Mouse (Mus musculus) MEL (cell line): ENCODE measurements around the gene Msx1. TPM values are rescaled to one million over a fixed set of nuclear protein-coding genes. Genes with fewer than 3 reads are reported as not detected.

Source experiments
- DNase-seq: peaks from one replicate; pipeline ENCODE4 v3.0.0; 2011; ENCODE audit warnings: low read depth, low spot score
- H3K27ac ChIP-seq: 2 replicates; pipeline ENCODE4 v1.5.1; 2012; ENCODE audit warnings: low read depth, mild to moderate bottlenecking, control low read depth, low read length, moderate library complexity; ENCODE audit not compliant: control insufficient read depth
- H3K27me3 ChIP-seq, 2 experiments: fragments of 150-350 bp in 1 of 2; sonication (generic) in 1 of 2; 2 replicates each; pipeline ENCODE4 v1.6.1; 2012; ENCODE audit warnings: low read length in 2 of 2, mild to moderate bottlenecking in 2 of 2, improper control_type of control experiment in 1 of 2, moderate library complexity in 1 of 2; ENCODE audit not compliant: insufficient read depth in 2 of 2, control insufficient read depth in 1 of 2
- H3K36me3 ChIP-seq, 2 experiments: 2 replicates each; pipeline ENCODE4 v1.6.1; 2012 to 2014; ENCODE audit warnings: low read length in 2 of 2, improper control_type of control experiment in 1 of 2, inconsistent platforms in 1 of 2, mild to moderate bottlenecking in 1 of 2; ENCODE audit not compliant: insufficient read depth in 2 of 2, control insufficient read depth in 1 of 2
- H3K4me1 ChIP-seq, 2 experiments: fragments of 150-350 bp in 1 of 2; sonication (generic) in 1 of 2; 2 replicates each; pipeline ENCODE4 v1.6.1; 2012; ENCODE audit warnings: low read length in 2 of 2, improper control_type of control experiment in 1 of 2, mild to moderate bottlenecking in 1 of 2; ENCODE audit not compliant: insufficient read depth in 2 of 2, control insufficient read depth in 1 of 2
- H3K4me3 ChIP-seq, 2 experiments: fragments of 150-350 bp in 1 of 2; sonication (generic) in 1 of 2; 2 replicates each; pipeline ENCODE4 v1.5.1; 2012; ENCODE audit warnings: low read depth in 2 of 2, low read length in 2 of 2, mild to moderate bottlenecking in 2 of 2, moderate library complexity in 2 of 2, control low read depth in 1 of 2, improper control_type of control experiment in 1 of 2; ENCODE audit not compliant: control insufficient read depth in 1 of 2, insufficient read depth in 1 of 2
- H3K79me2 ChIP-seq: 2 replicates; pipeline ENCODE4 v1.6.1; 2012; ENCODE audit warnings: mild to moderate bottlenecking, low read length, moderate library complexity; ENCODE audit not compliant: control insufficient read depth, poor library complexity, insufficient read depth
- H3K9ac ChIP-seq: 2 replicates; pipeline ENCODE4 v1.6.1; 2012; ENCODE audit warnings: low read depth, mild to moderate bottlenecking, control low read depth, low read length, moderate library complexity; ENCODE audit not compliant: control insufficient read depth, poor library complexity, severe bottlenecking
- H3K9me3 ChIP-seq: fragments of 150-350 bp; sonication (generic); replicated peaks from 2 replicates; pipeline ENCODE4 v1.6.1; 2012; ENCODE audit warnings: mild to moderate bottlenecking, low read length, improper control_type of control experiment, moderate library complexity; ENCODE audit not compliant: insufficient read depth
- ELF1 ChIP-seq: IDR thresholded peaks from 2 replicates; pipeline ENCODE4 v1.6.1; 2014; ENCODE audit warnings: low read depth, mild to moderate bottlenecking, inconsistent platforms, low read length, improper control_type of control experiment, moderate library complexity
- GATA1 ChIP-seq: IDR thresholded peaks from 2 replicates; pipeline ENCODE4 v1.6.1; 2011; ENCODE audit warnings: low read depth, low read length, improper control_type of control experiment
- HCFC1 ChIP-seq: IDR thresholded peaks from 2 replicates; pipeline ENCODE4 v1.6.1; 2012; ENCODE audit warnings: low read depth, mild to moderate bottlenecking, inconsistent platforms, low read length, improper control_type of control experiment, moderate library complexity
- JUND ChIP-seq: IDR thresholded peaks from 2 replicates; pipeline ENCODE4 v1.6.1; 2011; ENCODE audit warnings: low read depth, mild to moderate bottlenecking, improper control_type of control experiment, low read length
- MAX ChIP-seq: IDR thresholded peaks from 2 replicates; pipeline ENCODE4 v1.6.1; 2011; ENCODE audit warnings: low read length, improper control_type of control experiment
- MAZ ChIP-seq: IDR thresholded peaks from 2 replicates; pipeline ENCODE4 v1.6.1; 2012; ENCODE audit warnings: low read depth, mild to moderate bottlenecking, inconsistent platforms, low read length, improper control_type of control experiment
- MYB ChIP-seq: IDR thresholded peaks from 2 replicates; pipeline ENCODE4 v1.6.1; 2011; ENCODE audit warnings: mild to moderate bottlenecking, low read depth, low read length, improper control_type of control experiment
- MYC ChIP-seq: IDR thresholded peaks from 2 replicates; pipeline ENCODE4 v1.6.1; 2011; ENCODE audit warnings: low read depth, mild to moderate bottlenecking, low read length, improper control_type of control experiment, moderate library complexity
- NELFE ChIP-seq: IDR thresholded peaks from 2 replicates; pipeline ENCODE4 v1.6.1; 2011; ENCODE audit warnings: low read depth, low read length, improper control_type of control experiment
- POLR2AphosphoS5 ChIP-seq: IDR thresholded peaks from 2 replicates; pipeline ENCODE4 v1.6.1; 2012; ENCODE audit warnings: low read depth, borderline replicate concordance, mild to moderate bottlenecking, inconsistent platforms, low read length, moderate library complexity, mixed read lengths
- RAD21 ChIP-seq: IDR thresholded peaks from 2 replicates; pipeline ENCODE4 v1.6.1; 2011; ENCODE audit warnings: mild to moderate bottlenecking, low read depth, low read length, improper control_type of control experiment
- TBP ChIP-seq: IDR thresholded peaks from 2 replicates; pipeline ENCODE4 v1.8.0; 2011; ENCODE audit warnings: low read depth, low read length, improper control_type of control experiment
- USF2 ChIP-seq, 2 experiments: IDR thresholded peaks; 2 replicates each; pipeline ENCODE4 v1.6.1; 2011 to 2012; ENCODE audit warnings: improper control_type of control experiment in 2 of 2, low read length in 2 of 2, borderline replicate concordance in 1 of 2, inconsistent platforms in 1 of 2, low read depth in 1 of 2, mild to moderate bottlenecking in 1 of 2; ENCODE audit not compliant: insufficient read depth in 1 of 2
- ZKSCAN1 ChIP-seq: IDR thresholded peaks from 2 replicates; pipeline ENCODE4 v1.6.1; 2012; ENCODE audit warnings: low read depth, mild to moderate bottlenecking, inconsistent platforms, low read length, improper control_type of control experiment, moderate library complexity
- ZNF384 ChIP-seq: IDR thresholded peaks from 2 replicates; pipeline ENCODE4 v1.6.1; 2012; ENCODE audit warnings: low read depth, mild to moderate bottlenecking, inconsistent platforms, low read length, improper control_type of control experiment
- polyA plus RNA-seq, 2 experiments: library from polyadenylated mRNA; stranded (reverse) in 1 of 2; unstranded in 1 of 2; fragments of >175 nt in 1 of 2; fragments of >200 nt in 1 of 2; gene quantifications; 2 replicates each; pipeline versions ENCODE4 v1.2.1 to v1.2.4; 2012; ENCODE audit warnings: low replicate concordance in 2 of 2, low read depth in 1 of 2; ENCODE audit not compliant: insufficient read length in 2 of 2, insufficient read depth in 1 of 2, missing spikeins in 1 of 2
- total RNA-seq: library from RNA; depleted of rRNA; stranded (reverse); fragments of 300-350 nt; gene quantifications from 2 replicates; pipeline ENCODE4 v1.2.3, GENCODE M21; 2012

Msx1 gene
- total and polyA plus RNA-seq, 3 experiments: not detected

DNA sequence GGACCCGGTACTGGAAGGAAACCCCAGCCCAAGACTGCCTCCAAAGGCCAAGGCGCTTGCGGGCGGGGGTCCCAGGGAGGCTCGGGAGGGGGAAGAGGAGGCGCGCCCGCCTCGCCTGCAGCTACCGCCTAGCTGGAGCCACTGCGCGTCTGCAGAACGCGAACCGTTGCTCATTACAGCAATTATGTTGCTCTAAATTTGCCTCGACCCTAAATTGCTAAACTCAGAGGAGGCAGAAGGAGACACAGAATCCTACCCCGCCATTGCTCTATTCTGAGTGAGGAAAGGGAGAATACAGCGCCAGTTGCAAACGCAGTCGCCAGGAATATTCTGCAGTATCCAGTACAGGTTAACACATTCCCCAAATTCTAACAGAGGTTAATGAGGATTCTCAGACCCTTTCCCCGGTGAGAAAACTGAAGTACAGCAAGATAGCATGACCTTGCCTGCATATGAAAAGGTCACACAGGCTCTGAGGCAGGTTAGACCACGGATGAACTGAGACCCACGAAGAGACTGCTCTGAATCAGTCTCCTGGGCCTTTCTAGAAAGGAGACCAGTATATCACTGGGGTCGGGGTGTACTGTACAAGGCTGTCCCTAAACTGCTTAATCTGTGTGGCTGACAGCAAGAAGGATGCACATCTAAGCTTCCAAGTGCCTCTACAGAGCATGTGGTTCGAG is 5.7 kb downstream of the Msx1 start:
- no peaks in the 10 kb centered on the region for H3K9me3 ChIP-seq
- no peak for DNase-seq
- H3K27me3 ChIP-seq: no peaks in the 10 kb centered on the region
- H3K36me3 ChIP-seq: no peaks in the 10 kb centered on the region
- H3K27ac ChIP-seq: no peak overlapping the region
- TF ChIP-seq MYB: no peak
- TF ChIP-seq MAZ: no peak
- no peak for TF ChIP-seq RAD21
- no peak for TF ChIP-seq GATA1
- no peak for TF ChIP-seq POLR2AphosphoS5
- TF ChIP-seq ZKSCAN1: no peak
- no peak for TF ChIP-seq MYC
- TF ChIP-seq ELF1: no peak
- no peak for TF ChIP-seq JUND
- no peak for TF ChIP-seq TBP
- no peak for TF ChIP-seq MAX
- TF ChIP-seq HCFC1: no peak
- no peak overlapping the region for H3K4me3 ChIP-seq
- H3K79me2 ChIP-seq: no peaks in the 10 kb centered on the region
- H3K4me1 ChIP-seq: no peaks in the 10 kb centered on the region
- no peak overlapping the region for H3K9ac ChIP-seq

DNA sequence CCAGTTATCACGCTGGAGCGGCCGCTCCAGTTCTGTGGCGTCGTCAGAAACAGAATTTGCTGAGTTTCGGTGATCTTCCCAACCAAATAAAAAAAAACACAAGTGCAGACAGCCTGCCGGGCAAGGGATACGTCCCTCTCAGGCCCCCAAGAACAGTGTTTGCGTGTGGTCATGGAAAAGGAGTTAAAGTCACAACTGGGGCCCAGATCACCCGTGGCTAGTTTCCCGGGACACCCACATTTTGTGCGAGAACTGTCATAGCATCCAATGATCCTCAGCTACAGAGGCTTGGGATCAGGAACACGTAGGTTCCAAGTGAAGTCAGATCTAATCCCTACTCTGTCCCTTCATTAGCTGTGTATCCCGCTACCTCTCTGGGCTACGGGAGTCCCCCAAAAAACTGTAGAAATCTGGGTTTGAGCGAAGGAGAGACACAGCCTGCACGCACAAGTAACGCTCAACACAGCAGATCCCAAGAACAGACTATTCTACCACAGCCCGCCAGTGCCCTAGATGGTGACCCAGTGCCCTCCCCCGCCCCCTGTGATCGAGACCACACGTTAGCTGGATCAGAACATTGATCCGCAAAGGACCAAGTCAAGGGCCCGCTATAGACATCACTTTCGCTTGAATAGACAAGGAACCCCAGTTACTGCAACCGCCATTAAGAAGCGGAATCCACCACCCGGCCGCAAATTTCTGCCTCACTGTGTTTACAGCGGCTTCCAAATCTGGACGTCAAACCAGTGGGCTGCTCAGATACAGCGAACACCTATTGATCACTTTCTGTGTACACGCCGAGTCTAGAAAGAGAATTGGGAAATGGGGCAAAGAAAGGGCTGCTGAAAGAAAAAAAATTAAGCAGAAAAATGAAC is 6.5 kb downstream of the Msx1 start:
- TF ChIP-seq MAX (no peak), USF2 (IDR thresholded peaks at IDR 0.05; ENCODE audit: borderline replicate concordance in 1 of 2, insufficient read depth in 1 of 2, low read depth in 1 of 2, low read length in 2 of 2) (no peak), NELFE (no peak), MYB (no peak), ZNF384 (no peak)
- Histone ChIP-seq H3K9me3 (no peaks in the 10 kb centered on the region), H3K4me1 (no peaks in the 10 kb centered on the region), H3K27ac (no peak overlapping the region), H3K9ac (no peak overlapping the region), H3K4me3 (no peak overlapping the region), H3K27me3 (no peaks in the 10 kb centered on the region), H3K36me3 (no peaks in the 10 kb centered on the region), H3K79me2 (no peaks in the 10 kb centered on the region)
- DNase-seq: no peak
